Mouse (Mus musculus): ENCODE results near the gene Prf1.

Prf1 gene

GRCm38 (mm10) chr10:61341557-61341956 lies 43.9 kb downstream of the Prf1 start:
- DNase-seq: peak; percentile 70

- DNase-seq: no peak
These were observed 45.1 kb downstream of the Prf1 start for GRCm38 (mm10) chr10:61342750-61343149.

- DNase-seq: peak; percentile 65
These were observed 46.3 kb downstream of the Prf1 start for GRCm38 (mm10) chr10:61343950-61344349.

GRCm38 (mm10) chr10:61345179-61345578 lies 47.5 kb downstream of the Prf1 start:
- DNase-seq: no peak

- DNase-seq: no peak
These were observed 48.7 kb downstream of the Prf1 start for GRCm38 (mm10) chr10:61346374-61346773.

- DNase-seq: no peak
These were observed 53.6 kb downstream of the Prf1 start for GRCm38 (mm10) chr10:61351216-61351615.

Data from thymus, postnatal 25 days (tissue).